Mouse (Mus musculus): Measurements from ENCODE around the gene Foxj2. TPM values are rescaled to one million over a fixed set of nuclear protein-coding genes. Genes with fewer than 3 reads are reported as not detected.

Gene Foxj2
- total and polyA plus RNA-seq, 2 experiments from 2014 or later: 4.4 to 17.8 TPM

DNA sequence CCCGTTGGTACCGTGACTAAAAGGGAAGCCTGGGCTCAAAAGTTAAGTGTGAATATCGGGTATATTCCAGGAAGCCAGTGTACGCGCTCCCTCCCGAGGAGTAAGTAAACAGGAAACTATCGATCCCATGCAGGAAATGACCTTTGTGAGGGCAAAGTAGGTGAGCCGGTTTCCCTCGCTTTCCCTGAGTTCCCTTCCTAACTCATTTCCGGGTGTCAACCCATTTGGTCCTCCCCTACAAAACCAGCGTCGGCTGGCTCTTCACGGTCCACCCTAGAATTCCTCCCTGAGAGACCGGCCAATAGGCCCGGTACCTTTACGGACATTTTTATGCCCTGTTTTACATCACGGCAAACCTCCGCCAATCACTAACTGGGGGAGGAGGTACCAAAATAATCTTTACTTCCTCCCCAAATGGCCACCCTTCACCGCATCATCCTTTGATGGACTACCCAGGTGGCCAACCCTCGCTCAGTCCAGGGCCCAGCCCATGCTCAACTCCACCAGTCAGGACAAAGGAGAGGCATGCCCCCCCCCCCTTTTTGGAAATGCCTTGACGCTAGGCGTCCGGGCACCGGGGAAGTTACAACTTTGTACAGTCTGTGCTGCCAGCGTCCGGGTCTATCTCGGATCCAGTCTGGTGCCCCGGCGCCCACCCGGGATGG lies 9.0 kb upstream of the Foxj2 start:
- Histone ChIP-seq H3K4me2 (ENCODE audit: low read depth, low read length) (peak overlapping the region; percentile 73), H3K36me3 (replicated peaks; ENCODE audit: control insufficient read depth, insufficient read depth, low read length) (no peaks in the 10 kb centered on the region), H3K9ac (replicated peaks; ENCODE audit: low read depth, low read length) (peak overlapping the region; percentile 75), H3K27me3 (ENCODE audit: control insufficient read depth, insufficient read depth, low read length) (no peaks in the 10 kb centered on the region), H3K9me3 (replicated peaks; ENCODE audit: control insufficient read depth, low read length) (no peaks in the 10 kb centered on the region), H3K4me1 (ENCODE audit: control insufficient read depth, insufficient read depth) (peaks cover 2% of the 10 kb centered on the region; the same call in 1 of the 2 replicates), H3K4me3 (ENCODE audit: low read depth, low read length) (peak overlapping the region; percentile 83), H3K27ac (ENCODE audit: low read depth) (peak overlapping the region; percentile 100)
- DNase-seq (ENCODE audit: low spot score) (peak; percentile 99), ATAC-seq (ENCODE audit: insufficient read depth, low read depth) (peak; percentile 98)
- WGBS: under 1% methylated on average over 30 of the region's 30 CpGs
- TF ChIP-seq CTCF (IDR thresholded peaks at IDR 0.05; ENCODE audit: low read depth): no peak
- peak; percentile 80 for TF ChIP-seq EP300 (IDR thresholded peaks at IDR 0.05; ENCODE audit: low read depth)

DNA sequence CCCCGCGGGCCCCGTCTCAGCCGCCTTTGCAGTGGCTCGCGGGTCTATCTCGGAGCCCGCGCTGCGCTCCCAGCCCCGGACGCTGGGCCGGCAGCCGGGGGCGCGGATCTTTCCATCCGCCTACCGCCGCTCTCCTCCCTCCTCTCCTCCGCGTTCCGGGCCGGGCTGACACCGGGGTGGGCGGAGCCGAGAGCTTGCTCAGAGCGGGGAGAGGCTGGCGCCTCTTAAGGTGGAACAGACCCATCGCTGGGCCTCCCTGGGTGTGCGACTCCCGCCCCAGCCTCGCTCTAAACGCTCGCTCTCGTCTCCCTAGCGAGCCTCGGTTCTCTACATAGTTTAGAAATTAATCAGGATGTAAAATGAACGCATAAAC lies 8.4 kb upstream of the Foxj2 start:
- ATAC-seq (ENCODE audit: insufficient read depth, low read depth) (peak; percentile 93), DNase-seq (ENCODE audit: low spot score) (peak; percentile 92)
- Histone ChIP-seq H3K27ac (ENCODE audit: low read depth) (peak overlapping the region; percentile 100), H3K9ac (replicated peaks; ENCODE audit: low read depth, low read length) (peak overlapping the region; percentile 75), H3K36me3 (replicated peaks; ENCODE audit: control insufficient read depth, insufficient read depth, low read length) (no peaks in the 10 kb centered on the region), H3K4me1 (ENCODE audit: control insufficient read depth, insufficient read depth) (peaks cover 2% of the 10 kb centered on the region; the same call in 1 of the 2 replicates), H3K27me3 (ENCODE audit: control insufficient read depth, insufficient read depth, low read length) (no peaks in the 10 kb centered on the region), H3K4me2 (ENCODE audit: low read depth, low read length) (peak overlapping the region; percentile 73), H3K9me3 (replicated peaks; ENCODE audit: control insufficient read depth, low read length) (no peaks in the 10 kb centered on the region), H3K4me3 (ENCODE audit: low read depth, low read length) (peak overlapping the region; percentile 83)
- TF ChIP-seq CTCF (IDR thresholded peaks at IDR 0.05; ENCODE audit: low read depth) (no peak), EP300 (IDR thresholded peaks at IDR 0.05; ENCODE audit: low read depth) (0 out of 2 replicates have a peak, but pooled peaks have one; percentile 21)
- 2% methylated on average over 35 of the region's 38 CpGs for WGBS

DNA sequence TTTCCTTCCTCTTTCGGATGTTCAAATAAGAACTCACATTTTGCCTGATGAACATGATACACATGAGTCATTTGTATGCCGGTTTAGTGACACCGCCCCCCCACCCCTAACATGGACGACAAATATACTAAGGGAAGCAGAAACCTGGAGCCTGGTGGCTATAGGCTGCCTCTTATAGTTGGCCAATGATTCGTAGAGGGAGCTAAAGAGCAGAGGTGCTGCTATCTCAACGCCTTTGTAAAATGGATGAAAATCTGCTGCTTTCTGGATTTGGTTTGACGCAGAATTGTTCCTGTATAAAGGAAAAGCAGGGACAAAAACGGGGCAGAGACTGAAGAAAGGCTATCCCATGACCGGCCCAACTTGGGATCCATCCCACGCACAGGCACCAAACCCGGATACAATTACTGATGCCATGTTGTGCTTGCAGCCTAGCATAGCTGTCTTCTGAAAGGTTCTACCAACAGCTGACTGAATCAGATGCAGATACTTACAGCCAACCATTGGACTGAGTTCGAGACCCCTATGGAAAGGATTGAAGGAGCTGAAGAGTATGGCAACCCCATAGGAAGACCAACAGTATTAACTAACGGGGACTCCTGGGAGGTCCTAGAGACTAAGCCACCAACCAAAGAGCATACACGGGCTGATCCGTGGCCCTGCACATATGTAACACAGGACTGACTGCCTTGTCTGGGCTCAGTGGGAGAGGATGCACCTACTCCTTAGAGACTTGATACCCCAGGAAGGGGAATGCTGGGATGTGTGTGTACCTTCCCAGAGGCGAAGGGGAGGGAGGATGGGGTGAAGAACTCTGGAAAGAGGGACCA lies 7.7 kb upstream of the Foxj2 start:
- Histone ChIP-seq H3K4me3 (ENCODE audit: low read depth, low read length) (peak overlapping the region; percentile 83), H3K27ac (ENCODE audit: low read depth) (peak overlapping the region; percentile 100), H3K9me3 (replicated peaks; ENCODE audit: control insufficient read depth, low read length) (no peaks in the 10 kb centered on the region), H3K4me1 (ENCODE audit: control insufficient read depth, insufficient read depth) (peaks cover 2% of the 10 kb centered on the region; the same call in 1 of the 2 replicates), H3K9ac (replicated peaks; ENCODE audit: low read depth, low read length) (peak overlapping the region; percentile 75), H3K27me3 (ENCODE audit: control insufficient read depth, insufficient read depth, low read length) (no peaks in the 10 kb centered on the region), H3K4me2 (ENCODE audit: low read depth, low read length) (peak overlapping the region; percentile 73), H3K36me3 (replicated peaks; ENCODE audit: control insufficient read depth, insufficient read depth, low read length) (no peaks in the 10 kb centered on the region)
- ATAC-seq (ENCODE audit: insufficient read depth, low read depth) (no peak), DNase-seq (ENCODE audit: low spot score) (peak; percentile 54)
- 25% methylated on average over 16 of the region's 16 CpGs for WGBS
- no peak for TF ChIP-seq CTCF (IDR thresholded peaks at IDR 0.05; ENCODE audit: low read depth)
- TF ChIP-seq EP300 (IDR thresholded peaks at IDR 0.05; ENCODE audit: low read depth): no peak

DNA sequence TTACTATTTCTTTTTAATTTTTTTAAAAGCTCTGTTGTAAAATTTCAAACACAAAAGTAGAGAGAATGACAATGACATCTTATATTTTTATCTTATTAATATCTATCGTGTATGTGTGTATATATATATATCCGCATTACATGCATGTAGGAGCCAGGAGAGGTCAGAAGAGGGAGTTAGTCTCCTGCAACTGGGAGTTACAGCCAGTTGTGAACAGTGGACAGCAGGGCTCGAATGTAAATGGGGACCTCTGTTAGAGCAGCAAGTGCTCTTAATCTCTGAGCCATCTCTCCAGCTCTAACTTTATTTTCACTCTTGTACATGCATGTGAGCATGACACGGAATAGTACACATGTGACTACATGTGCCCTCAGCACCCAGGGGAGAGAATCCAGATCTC lies 7.0 kb upstream of the Foxj2 start:
- DNase-seq (ENCODE audit: low spot score) (no peak), ATAC-seq (ENCODE audit: insufficient read depth, low read depth) (no peak)
- Histone ChIP-seq H3K36me3 (replicated peaks; ENCODE audit: control insufficient read depth, insufficient read depth, low read length) (no peaks in the 10 kb centered on the region), H3K27me3 (ENCODE audit: control insufficient read depth, insufficient read depth, low read length) (no peaks in the 10 kb centered on the region), H3K4me2 (ENCODE audit: low read depth, low read length) (no peak overlapping the region), H3K9me3 (replicated peaks; ENCODE audit: control insufficient read depth, low read length) (no peaks in the 10 kb centered on the region), H3K4me1 (ENCODE audit: control insufficient read depth, insufficient read depth) (peaks cover 2% of the 10 kb centered on the region; the same call in 1 of the 2 replicates), H3K9ac (replicated peaks; ENCODE audit: low read depth, low read length) (no peak overlapping the region), H3K4me3 (ENCODE audit: low read depth, low read length) (no peak overlapping the region), H3K27ac (ENCODE audit: low read depth) (no peak overlapping the region)
- WGBS: 84% methylated on average over 4 of the region's 4 CpGs
- TF ChIP-seq CTCF (IDR thresholded peaks at IDR 0.05; ENCODE audit: low read depth) (no peak), EP300 (IDR thresholded peaks at IDR 0.05; ENCODE audit: low read depth) (no peak)

DNA sequence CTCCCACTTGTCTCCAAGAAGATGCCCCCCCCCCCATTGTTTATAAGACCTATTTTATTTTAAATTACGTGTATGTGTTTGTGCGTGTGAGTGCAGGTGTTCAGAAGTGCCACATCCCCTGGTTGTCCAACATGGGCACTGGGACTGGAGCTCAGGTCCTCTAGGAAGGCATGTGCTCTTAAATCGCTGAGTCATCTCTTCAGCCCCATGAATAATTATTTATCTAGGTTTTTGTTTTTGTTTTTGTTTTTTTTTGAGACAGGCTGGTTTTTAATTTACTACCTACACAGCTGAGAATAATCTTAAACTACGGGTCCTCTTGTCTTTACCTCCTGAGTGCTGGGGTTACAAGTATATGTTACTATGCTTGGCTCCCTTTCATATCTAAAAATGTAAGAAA lies 6.1 kb upstream of the Foxj2 start:
- H3K9me3 ChIP-seq (replicated peaks; ENCODE audit: control insufficient read depth, low read length): no peaks in the 10 kb centered on the region
- ATAC-seq (ENCODE audit: insufficient read depth, low read depth): no peak
- no peak overlapping the region for H3K9ac ChIP-seq (replicated peaks; ENCODE audit: low read depth, low read length)
- H3K27ac ChIP-seq (ENCODE audit: low read depth): no peak overlapping the region
- H3K36me3 ChIP-seq (replicated peaks; ENCODE audit: control insufficient read depth, insufficient read depth, low read length): no peaks in the 10 kb centered on the region
- H3K4me3 ChIP-seq (ENCODE audit: low read depth, low read length): no peak overlapping the region
- H3K27me3 ChIP-seq (ENCODE audit: control insufficient read depth, insufficient read depth, low read length): no peaks in the 10 kb centered on the region
- peaks cover 2% of the 10 kb centered on the region; the same call in 1 of the 2 replicates for H3K4me1 ChIP-seq (ENCODE audit: control insufficient read depth, insufficient read depth)
- DNase-seq (ENCODE audit: low spot score): no peak
- WGBS: 81% methylated on average over 4 of the region's 4 CpGs
- H3K4me2 ChIP-seq (ENCODE audit: low read depth, low read length): no peak overlapping the region
- no peak for TF ChIP-seq CTCF (IDR thresholded peaks at IDR 0.05; ENCODE audit: low read depth)
- TF ChIP-seq EP300 (IDR thresholded peaks at IDR 0.05; ENCODE audit: low read depth): no peak
